Mouse (Mus musculus) limb, embryonic 14.5 days (tissue): ENCODE results near the gene Gdpd3. TPM values are rescaled to one million over a fixed set of nuclear protein-coding genes. Genes with fewer than 3 reads are reported as not detected.

ENCODE experiments used
- ATAC-seq: fragments of 200-750 bp; cut with Nextera tagmentation; 2 replicates; pipeline ENCODE4 v1.8.0; 2017; ENCODE audit warnings: low read depth, moderate number of reproducible peaks, moderate TSS enrichment; ENCODE audit not compliant: low FRiP score
- DNase-seq: peaks from one replicate; pipeline ENCODE4 v3.0.0-alpha.2; 2015; ENCODE audit warnings: low spot score
- H3K27ac ChIP-seq: fragments of 300-500 bp; sonication (generic); replicated peaks from 2 replicates; pipeline ENCODE4 v1.5.1; 2014; ENCODE audit warnings: low read depth, mild to moderate bottlenecking, low read length, moderate library complexity, mixed read lengths
- H3K27me3 ChIP-seq: fragments of 300-500 bp; sonication (generic); 2 replicates; pipeline ENCODE4 v1.6.1; 2014; ENCODE audit warnings: low read length, mixed read lengths; ENCODE audit not compliant: control insufficient read depth, insufficient read depth
- H3K36me3 ChIP-seq: fragments of 300-500 bp; sonication (generic); 2 replicates; pipeline ENCODE4 v1.6.1; 2014; ENCODE audit warnings: mild to moderate bottlenecking, low read length, moderate library complexity, mixed read lengths; ENCODE audit not compliant: control insufficient read depth, insufficient read depth
- H3K4me1 ChIP-seq: fragments of 300-500 bp; sonication (generic); 2 replicates; pipeline ENCODE4 v1.6.1; 2014; ENCODE audit warnings: antibody characterized with exemption, low read length, mixed read lengths; ENCODE audit not compliant: control insufficient read depth, insufficient read depth
- H3K4me2 ChIP-seq: fragments of 300-500 bp; sonication (generic); replicated peaks from 2 replicates; pipeline ENCODE4 v1.6.1; 2014; ENCODE audit warnings: low read depth, mild to moderate bottlenecking, low read length, moderate library complexity; ENCODE audit not compliant: severe bottlenecking
- H3K4me3 ChIP-seq: fragments of 300-500 bp; sonication (generic); replicated peaks from 2 replicates; pipeline ENCODE4 v1.5.1; 2014; ENCODE audit warnings: low read length
- H3K9ac ChIP-seq: fragments of 300-500 bp; sonication (generic); 2 replicates; pipeline ENCODE4 v1.6.1; 2014; ENCODE audit warnings: mild to moderate bottlenecking, low read depth, low read length, moderate library complexity; ENCODE audit not compliant: severe bottlenecking
- H3K9me3 ChIP-seq: fragments of 300-500 bp; sonication (generic); 2 replicates; pipeline ENCODE4 v1.6.1; 2016; ENCODE audit warnings: low read length; ENCODE audit not compliant: control insufficient read depth
- POLR2A ChIP-seq: fragments of 200-500 bp; IDR thresholded peaks from 2 replicates; pipeline ENCODE4 v1.8.0; 2012; ENCODE audit warnings: inconsistent platforms, mild to moderate bottlenecking, moderate library complexity, borderline replicate concordance; ENCODE audit not compliant: insufficient read depth, insufficient read length; ENCODE audit errors: extremely low read depth
- WGBS: fragments of 180-500 bp; shearing (Covaris S2); extraction: QIAGEN DNeasy Blood & Tissue Kit; methylation state at CpG from one replicate; pipeline ENCODE4 v1.1.7; 2014; 5-methylcytosine and 5-hydroxymethylcytosine counted together
- polyA plus RNA-seq, 2 experiments: library from polyadenylated mRNA; depleted of rRNA in 1 of 2; stranded (reverse) in 1 of 2; unstranded in 1 of 2; fragments of >200 nt; fragmentation: Nextera tagmentation in 1 of 2; extraction: Ambion mirVana in 1 of 2; gene quantifications; 2 replicates each; pipeline versions ENCODE4 v1.2.1 to v1.2.3; 2012 to 2014

Gene Gdpd3
- polyA plus RNA-seq, 2 experiments = 3.2 to 13.6 TPM

DNA sequence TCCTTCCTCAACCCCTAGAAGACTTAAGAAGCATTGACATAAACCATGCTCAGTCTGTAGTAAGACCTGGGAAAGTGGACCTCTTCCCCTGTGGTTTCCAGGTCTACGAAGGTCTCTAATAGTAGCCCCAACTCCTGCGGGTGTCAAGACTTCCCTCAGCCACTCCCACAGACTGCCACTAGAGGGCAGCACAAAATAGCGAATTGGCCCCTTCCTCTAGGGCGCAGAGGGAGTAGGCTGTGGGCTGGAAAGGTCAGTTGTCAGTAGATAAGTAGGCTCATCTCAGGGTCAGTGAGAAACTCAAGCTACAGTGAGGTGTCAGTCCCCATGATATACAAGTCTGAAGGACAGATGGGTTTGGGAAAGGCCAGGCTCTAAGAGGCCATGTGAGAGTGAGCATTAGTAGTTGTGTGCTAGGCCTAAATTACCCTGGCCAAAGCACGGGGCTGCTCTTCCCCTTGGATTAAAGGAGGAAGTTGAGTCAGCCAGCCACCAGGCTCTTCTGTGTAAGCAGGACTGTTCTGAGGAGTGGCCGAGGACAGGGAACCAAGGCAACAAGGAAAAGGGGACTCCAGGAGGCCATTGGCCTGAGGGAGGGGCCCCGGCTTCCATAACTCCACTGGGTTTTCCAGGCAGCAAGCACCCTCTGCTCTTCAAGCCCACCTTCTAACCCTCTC, 55.8 kb downstream of the Gdpd3 start:
- Histone ChIP-seq H3K4me2 (no peak overlapping the region), H3K27ac (no peak overlapping the region), H3K4me1 (0 out of 2 replicates have a peak, but pooled peaks cover 3% of the 10 kb centered on the region), H3K36me3 (no peaks in the 10 kb centered on the region), H3K27me3 (peaks cover 24% of the 10 kb centered on the region; the same call in 1 of the 2 replicates), H3K4me3 (no peak overlapping the region), H3K9ac (no peak overlapping the region), H3K9me3 (no peaks in the 10 kb centered on the region)
- DNase-seq (peak; percentile 68), ATAC-seq (no peak)
- 24% methylated on average over 7 of the region's 7 CpGs for WGBS
- no peak for TF ChIP-seq POLR2A

- TF ChIP-seq POLR2A = no peak
- ATAC-seq (no peak), DNase-seq (no peak)
- WGBS = 12% methylated on average over 9 of the region's 9 CpGs
- Histone ChIP-seq H3K9me3 (no peaks in the 10 kb centered on the region), H3K27me3 (peaks cover 24% of the 10 kb centered on the region; the same call in 1 of the 2 replicates), H3K9ac (no peak overlapping the region), H3K27ac (no peak overlapping the region), H3K4me2 (no peak overlapping the region), H3K4me1 (0 out of 2 replicates have a peak, but pooled peaks cover 3% of the 10 kb centered on the region), H3K4me3 (no peak overlapping the region), H3K36me3 (no peaks in the 10 kb centered on the region)
These were observed 56.6 kb downstream of the Gdpd3 start for GRCm38 (mm10) chr7:126822741-126823140.

DNA sequence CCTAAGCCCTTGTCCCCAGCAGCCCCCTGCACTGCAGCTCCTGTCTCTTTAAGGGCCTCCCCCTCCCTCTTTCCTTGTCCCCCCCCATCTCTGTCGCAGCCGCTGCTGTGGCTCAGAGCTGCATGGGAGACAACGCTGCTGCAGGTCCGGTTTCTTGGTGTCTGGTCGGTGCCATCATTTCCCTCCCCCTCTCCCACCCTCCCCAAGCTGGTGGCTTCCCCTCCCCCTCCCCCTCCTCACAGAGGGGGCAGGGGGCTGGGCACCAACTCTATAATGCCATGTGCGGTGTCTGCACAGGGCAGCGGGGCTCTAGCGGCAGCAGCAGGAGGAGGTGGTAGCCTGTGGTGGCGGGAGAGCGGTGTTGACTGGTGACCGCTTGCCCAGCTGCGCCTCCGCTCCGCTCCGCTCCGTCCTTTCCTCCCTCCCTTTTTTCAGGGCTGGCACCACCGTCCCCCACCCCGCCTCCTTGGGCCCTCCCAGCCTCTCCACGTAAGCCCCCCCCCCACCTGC, 57.1 kb downstream of the Gdpd3 start:
- no peaks in the 10 kb centered on the region for H3K9me3 ChIP-seq
- DNase-seq = no peak
- H3K9ac ChIP-seq = no peak overlapping the region
- H3K4me3 ChIP-seq = peak overlapping the region; percentile 26
- WGBS = 3% methylated on average over 10 of the region's 19 CpGs
- H3K4me2 ChIP-seq = peak overlapping the region; percentile 40
- TF ChIP-seq POLR2A = no peak
- 0 out of 2 replicates have a peak, but pooled peaks cover 3% of the 10 kb centered on the region for H3K4me1 ChIP-seq
- no peak overlapping the region for H3K27ac ChIP-seq
- H3K27me3 ChIP-seq = peaks cover 24% of the 10 kb centered on the region; the same call in 1 of the 2 replicates
- ATAC-seq = no peak
- no peaks in the 10 kb centered on the region for H3K36me3 ChIP-seq

GRCm38 (mm10) chr7:126823940-126824339, 57.8 kb downstream of the Gdpd3 start:
- 0 out of 2 replicates have a peak, but pooled peaks cover 3% of the 10 kb centered on the region for H3K4me1 ChIP-seq
- no peak overlapping the region for H3K9ac ChIP-seq
- ATAC-seq = no peak
- 17% methylated on average over 10 of the region's 10 CpGs for WGBS
- no peak overlapping the region for H3K4me2 ChIP-seq
- no peaks in the 10 kb centered on the region for H3K9me3 ChIP-seq
- peaks cover 24% of the 10 kb centered on the region; the same call in 1 of the 2 replicates for H3K27me3 ChIP-seq
- no peaks in the 10 kb centered on the region for H3K36me3 ChIP-seq
- H3K4me3 ChIP-seq = no peak overlapping the region
- DNase-seq = no peak
- no peak for TF ChIP-seq POLR2A
- H3K27ac ChIP-seq = no peak overlapping the region

Other genes starting within 250 kb of the Gdpd3 start
- gene Eif3c, start 199.9 kb upstream of the Gdpd3 start, polyA plus RNA-seq (2012; rRNA removed) = 107 and 115 TPM in 2 replicates
- gene Eif3c, start 199.9 kb upstream of the Gdpd3 start, polyA plus RNA-seq (2014; fragmentation: Nextera tagmentation; extraction: Ambion mirVana) = 169 and 171 TPM in 2 replicates
- gene Apobr, start 181.4 kb upstream of the Gdpd3 start, polyA plus RNA-seq (2012; rRNA removed) = 0.96 and 1.0 TPM in 2 replicates
- 1.1 and 1.5 TPM in 2 replicates for gene Apobr, start 181.4 kb upstream of the Gdpd3 start, polyA plus RNA-seq (2014; fragmentation: Nextera tagmentation; extraction: Ambion mirVana)
- gene Cln3, start 180.5 kb upstream of the Gdpd3 start, polyA plus RNA-seq (2012; rRNA removed) = 55.4 and 81.7 TPM in 2 replicates
- gene Cln3, start 180.5 kb upstream of the Gdpd3 start, polyA plus RNA-seq (2014; fragmentation: Nextera tagmentation; extraction: Ambion mirVana) = 34.6 and 35.5 TPM in 2 replicates
- gene Il27, start 171.4 kb upstream of the Gdpd3 start, polyA plus RNA-seq (2012; rRNA removed) = not detected in 2 replicates
- gene Il27, start 171.4 kb upstream of the Gdpd3 start, polyA plus RNA-seq (2014; fragmentation: Nextera tagmentation; extraction: Ambion mirVana) = not detected in 2 replicates
- gene Nupr1, start 135.5 kb upstream of the Gdpd3 start, polyA plus RNA-seq (2012; rRNA removed) = 5.8 and 11.6 TPM in 2 replicates
- gene Nupr1, start 135.5 kb upstream of the Gdpd3 start, polyA plus RNA-seq (2014; fragmentation: Nextera tagmentation; extraction: Ambion mirVana) = 10.9 and 19.2 TPM in 2 replicates
- 49.8 and 61.6 TPM in 2 replicates for gene Sgf29, start 117.0 kb upstream of the Gdpd3 start, polyA plus RNA-seq (2012; rRNA removed)
- 56.0 and 64.2 TPM in 2 replicates for gene Sgf29, start 117.0 kb upstream of the Gdpd3 start, polyA plus RNA-seq (2014; fragmentation: Nextera tagmentation; extraction: Ambion mirVana)
- gene Sult1a1, start 89.9 kb upstream of the Gdpd3 start, polyA plus RNA-seq (2012; rRNA removed) = 6.9 and 7.0 TPM in 2 replicates
- 10.3 TPM in 2 replicates for gene Sult1a1, start 89.9 kb upstream of the Gdpd3 start, polyA plus RNA-seq (2014; fragmentation: Nextera tagmentation; extraction: Ambion mirVana)
- gene Bola2, start 70.9 kb upstream of the Gdpd3 start, polyA plus RNA-seq (2012; rRNA removed) = 37.3 and 50.4 TPM in 2 replicates
- gene Bola2, start 70.9 kb upstream of the Gdpd3 start, polyA plus RNA-seq (2014; fragmentation: Nextera tagmentation; extraction: Ambion mirVana) = 121 and 122 TPM in 2 replicates
- 33.2 and 44.0 TPM in 2 replicates for gene Slx1b, start 70.5 kb upstream of the Gdpd3 start, polyA plus RNA-seq (2012; rRNA removed)
- gene Slx1b, start 70.5 kb upstream of the Gdpd3 start, polyA plus RNA-seq (2014; fragmentation: Nextera tagmentation; extraction: Ambion mirVana) = 8.6 and 9.9 TPM in 2 replicates
- 33.4 and 45.7 TPM in 2 replicates for gene Coro1a, start 58.5 kb upstream of the Gdpd3 start, polyA plus RNA-seq (2012; rRNA removed)
- 43.0 and 45.0 TPM in 2 replicates for gene Coro1a, start 58.5 kb upstream of the Gdpd3 start, polyA plus RNA-seq (2014; fragmentation: Nextera tagmentation; extraction: Ambion mirVana)
- 134 and 151 TPM in 2 replicates for gene Mapk3, start 6.7 kb upstream of the Gdpd3 start, polyA plus RNA-seq (2012; rRNA removed)
- gene Mapk3, start 6.7 kb upstream of the Gdpd3 start, polyA plus RNA-seq (2014; fragmentation: Nextera tagmentation; extraction: Ambion mirVana) = 51.0 and 52.4 TPM in 2 replicates
- 144 and 202 TPM in 2 replicates for gene Ypel3, start 10.6 kb downstream of the Gdpd3 start, polyA plus RNA-seq (2012; rRNA removed)
- gene Ypel3, start 10.6 kb downstream of the Gdpd3 start, polyA plus RNA-seq (2014; fragmentation: Nextera tagmentation; extraction: Ambion mirVana) = 131 and 151 TPM in 2 replicates
- 2.0 and 2.7 TPM in 2 replicates for gene Tbx6, start 15.1 kb downstream of the Gdpd3 start, polyA plus RNA-seq (2012; rRNA removed)
- gene Tbx6, start 15.1 kb downstream of the Gdpd3 start, polyA plus RNA-seq (2014; fragmentation: Nextera tagmentation; extraction: Ambion mirVana) = 0.29 and 0.41 TPM in 2 replicates
- gene Ppp4c, start 26.2 kb downstream of the Gdpd3 start, polyA plus RNA-seq (2012; rRNA removed) = 238 and 252 TPM in 2 replicates
- 268 and 269 TPM in 2 replicates for gene Ppp4c, start 26.2 kb downstream of the Gdpd3 start, polyA plus RNA-seq (2014; fragmentation: Nextera tagmentation; extraction: Ambion mirVana)
- 1.6 and 2.0 TPM in 2 replicates for gene Fam57b, start 31.3 kb downstream of the Gdpd3 start, polyA plus RNA-seq (2012; rRNA removed)
- 0.21 and 0.44 TPM in 2 replicates for gene Fam57b, start 31.3 kb downstream of the Gdpd3 start, polyA plus RNA-seq (2014; fragmentation: Nextera tagmentation; extraction: Ambion mirVana)
- not detected in 2 replicates for gene 4930451I11Rik, start 65.3 kb downstream of the Gdpd3 start, polyA plus RNA-seq (2012; rRNA removed)
- gene 4930451I11Rik, start 65.3 kb downstream of the Gdpd3 start, polyA plus RNA-seq (2014; fragmentation: Nextera tagmentation; extraction: Ambion mirVana) = not detected in 2 replicates
- 1.3 and 2.8 TPM in 2 replicates for gene Doc2a, start 81.1 kb downstream of the Gdpd3 start, polyA plus RNA-seq (2012; rRNA removed)
- 0.76 and 0.92 TPM in 2 replicates for gene Doc2a, start 81.1 kb downstream of the Gdpd3 start, polyA plus RNA-seq (2014; fragmentation: Nextera tagmentation; extraction: Ambion mirVana)
- 55.1 and 120 TPM in 2 replicates for gene Hirip3, start 95.6 kb downstream of the Gdpd3 start, polyA plus RNA-seq (2012; rRNA removed)
- gene Hirip3, start 95.6 kb downstream of the Gdpd3 start, polyA plus RNA-seq (2014; fragmentation: Nextera tagmentation; extraction: Ambion mirVana) = 15.2 and 16.1 TPM in 2 replicates
- 84.3 and 89.8 TPM in 2 replicates for gene Ino80e, start 96.0 kb downstream of the Gdpd3 start, polyA plus RNA-seq (2012; rRNA removed)
- 86.7 TPM in 2 replicates for gene Ino80e, start 96.0 kb downstream of the Gdpd3 start, polyA plus RNA-seq (2014; fragmentation: Nextera tagmentation; extraction: Ambion mirVana)
- gene Taok2, start 118.4 kb downstream of the Gdpd3 start, polyA plus RNA-seq (2012; rRNA removed) = 106 and 121 TPM in 2 replicates
- gene Taok2, start 118.4 kb downstream of the Gdpd3 start, polyA plus RNA-seq (2014; fragmentation: Nextera tagmentation; extraction: Ambion mirVana) = 28.5 and 37.1 TPM in 2 replicates
- 33.2 and 41.6 TPM in 2 replicates for gene Tmem219, start 156.6 kb downstream of the Gdpd3 start, polyA plus RNA-seq (2012; rRNA removed)
- gene Tmem219, start 156.6 kb downstream of the Gdpd3 start, polyA plus RNA-seq (2014; fragmentation: Nextera tagmentation; extraction: Ambion mirVana) = 31.0 and 33.8 TPM in 2 replicates
- gene Kctd13, start 162.5 kb downstream of the Gdpd3 start, polyA plus RNA-seq (2012; rRNA removed) = 21.4 and 24.4 TPM in 2 replicates
- gene Kctd13, start 162.5 kb downstream of the Gdpd3 start, polyA plus RNA-seq (2014; fragmentation: Nextera tagmentation; extraction: Ambion mirVana) = 14.2 and 16.6 TPM in 2 replicates
- gene Asphd1, start 183.2 kb downstream of the Gdpd3 start, polyA plus RNA-seq (2012; rRNA removed) = 0.26 and 1.4 TPM in 2 replicates
- gene Asphd1, start 183.2 kb downstream of the Gdpd3 start, polyA plus RNA-seq (2014; fragmentation: Nextera tagmentation; extraction: Ambion mirVana) = 0.12 and 0.15 TPM in 2 replicates
- gene Sez6l2, start 184.2 kb downstream of the Gdpd3 start, polyA plus RNA-seq (2012; rRNA removed) = 2.5 and 3.2 TPM in 2 replicates
- gene Sez6l2, start 184.2 kb downstream of the Gdpd3 start, polyA plus RNA-seq (2014; fragmentation: Nextera tagmentation; extraction: Ambion mirVana) = 0.90 and 1.6 TPM in 2 replicates
- 123 and 172 TPM in 2 replicates for gene Cdipt, start 209.6 kb downstream of the Gdpd3 start, polyA plus RNA-seq (2012; rRNA removed)
- 84.8 and 94.0 TPM in 2 replicates for gene Cdipt, start 209.6 kb downstream of the Gdpd3 start, polyA plus RNA-seq (2014; fragmentation: Nextera tagmentation; extraction: Ambion mirVana)
- 1.5 and 1.9 TPM in 2 replicates for gene Cdiptos, start 209.8 kb downstream of the Gdpd3 start, polyA plus RNA-seq (2012; rRNA removed)
- gene Cdiptos, start 209.8 kb downstream of the Gdpd3 start, polyA plus RNA-seq (2014; fragmentation: Nextera tagmentation; extraction: Ambion mirVana) = 0.83 and 1.2 TPM in 2 replicates
- 7.9 and 8.0 TPM in 2 replicates for gene Mvp, start 248.3 kb downstream of the Gdpd3 start, polyA plus RNA-seq (2012; rRNA removed)
- 7.3 and 7.9 TPM in 2 replicates for gene Mvp, start 248.3 kb downstream of the Gdpd3 start, polyA plus RNA-seq (2014; fragmentation: Nextera tagmentation; extraction: Ambion mirVana)